Mouse (Mus musculus): ENCODE measurements around the gene Tbcc.
"Not testable (repeated sequence)": the region's sequence is repeated elsewhere in the genome, so short reads cannot be mapped to it uniquely, and the experiment has no call there.

Gene Tbcc

GRCm38 (mm10) chr17:46890116-46890815 lies at the start of gene Tbcc:
Gene Tbcc, plus strand, starts transcription at chr17:46890684.
- DNase-seq (ENCODE audit: low spot score) = peak; percentile 99

DNA sequence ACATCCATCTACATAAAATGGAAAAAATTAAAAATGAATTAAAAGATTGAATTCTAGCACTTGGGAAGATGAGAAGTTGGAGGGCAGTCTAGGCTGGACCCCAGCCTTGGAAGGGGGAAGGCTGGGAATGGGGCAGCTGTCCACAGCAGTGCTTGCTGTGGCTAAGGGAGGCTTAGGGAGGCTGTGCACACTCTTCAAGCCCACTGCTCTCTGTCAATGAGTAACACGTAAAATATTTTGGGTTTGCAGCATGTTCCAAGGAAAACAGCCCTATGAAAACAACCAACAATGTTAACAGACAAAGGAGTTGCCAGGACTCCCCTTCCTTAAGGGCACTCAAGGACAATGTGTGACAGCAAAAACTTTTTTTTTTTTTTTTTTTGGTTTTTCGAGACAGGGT lies 47.5 kb upstream of the Tbcc start:
- DNase-seq (ENCODE audit: low spot score) = no peak

GRCm38 (mm10) chr17:46843716-46844115 lies 46.8 kb upstream of the Tbcc start:
- no peak for DNase-seq (ENCODE audit: low spot score)

- peak; percentile 63 for DNase-seq (ENCODE audit: low spot score)
Measured at GRCm38 (mm10) chr17:46844811-46845210, 45.7 kb upstream of the Tbcc start.

DNA sequence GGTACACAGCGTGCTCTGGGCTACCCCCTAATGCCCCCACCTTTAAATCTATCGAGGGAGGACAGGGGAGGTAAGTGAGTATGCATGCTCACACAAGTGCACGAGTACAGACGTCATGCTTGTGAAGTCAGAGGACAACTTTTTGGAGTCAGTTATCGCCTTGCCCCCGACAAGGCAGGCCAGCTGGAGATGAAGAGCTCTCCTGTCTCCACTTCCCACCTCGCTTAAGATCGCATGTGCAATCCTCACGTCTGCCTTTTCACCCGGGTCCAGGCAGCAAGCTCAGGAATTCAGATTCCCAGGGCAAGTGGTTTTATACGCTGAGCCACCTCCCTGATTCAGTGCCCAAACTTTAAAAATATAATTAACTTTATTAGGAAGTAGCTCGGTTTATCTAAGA lies 45.2 kb upstream of the Tbcc start:
- no peak for DNase-seq (ENCODE audit: low spot score)

- not testable (repeated sequence) for DNase-seq (ENCODE audit: low spot score)
Measured at GRCm38 (mm10) chr17:46846573-46846972, 43.9 kb upstream of the Tbcc start.

DNA sequence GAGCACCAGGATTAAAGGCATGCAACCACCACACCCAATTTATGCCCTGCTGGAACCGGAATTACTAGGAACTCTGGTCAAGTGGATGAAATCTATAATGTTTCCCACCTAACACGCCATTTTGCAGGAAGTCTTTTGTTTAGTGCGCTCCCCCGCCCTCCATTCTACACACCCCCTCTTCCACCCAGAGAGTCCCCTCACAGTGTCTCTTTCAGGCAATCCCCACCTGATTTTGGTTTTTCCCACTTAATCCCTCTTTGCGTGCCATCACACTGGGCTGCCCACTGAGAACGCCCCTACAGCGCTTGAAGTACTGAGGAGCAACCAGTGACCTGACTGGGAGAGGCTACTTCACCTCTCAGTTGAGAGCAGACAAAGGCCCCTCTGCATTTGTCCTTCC lies 43.3 kb upstream of the Tbcc start:
- DNase-seq (ENCODE audit: low spot score) = no peak

- DNase-seq (ENCODE audit: low spot score) = peak; percentile 24
Measured at GRCm38 (mm10) chr17:46852725-46853124, 37.8 kb upstream of the Tbcc start.

DNA sequence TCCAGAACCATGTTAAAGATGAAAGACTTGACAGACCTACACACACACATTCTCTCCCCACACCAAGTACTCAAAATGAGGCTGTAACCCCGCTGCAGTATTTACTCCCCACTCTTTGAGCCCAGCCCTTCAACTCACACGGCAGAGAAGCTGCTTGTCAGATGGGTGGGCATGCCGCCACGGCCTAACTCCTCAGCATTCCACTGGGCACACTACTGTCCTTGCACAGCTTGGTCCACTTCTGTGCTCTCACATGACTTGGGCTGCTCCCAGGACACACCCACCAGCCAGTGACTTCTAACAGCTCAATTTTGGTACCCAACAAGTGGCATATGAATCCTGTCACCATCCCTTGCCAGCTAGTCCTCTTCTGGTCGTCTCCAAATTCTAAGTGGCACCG lies 37.2 kb upstream of the Tbcc start:
- peak; percentile 25 for DNase-seq (ENCODE audit: low spot score)

GRCm38 (mm10) chr17:46854096-46854495 lies 36.4 kb upstream of the Tbcc start:
- DNase-seq (ENCODE audit: low spot score) = no peak

DNA sequence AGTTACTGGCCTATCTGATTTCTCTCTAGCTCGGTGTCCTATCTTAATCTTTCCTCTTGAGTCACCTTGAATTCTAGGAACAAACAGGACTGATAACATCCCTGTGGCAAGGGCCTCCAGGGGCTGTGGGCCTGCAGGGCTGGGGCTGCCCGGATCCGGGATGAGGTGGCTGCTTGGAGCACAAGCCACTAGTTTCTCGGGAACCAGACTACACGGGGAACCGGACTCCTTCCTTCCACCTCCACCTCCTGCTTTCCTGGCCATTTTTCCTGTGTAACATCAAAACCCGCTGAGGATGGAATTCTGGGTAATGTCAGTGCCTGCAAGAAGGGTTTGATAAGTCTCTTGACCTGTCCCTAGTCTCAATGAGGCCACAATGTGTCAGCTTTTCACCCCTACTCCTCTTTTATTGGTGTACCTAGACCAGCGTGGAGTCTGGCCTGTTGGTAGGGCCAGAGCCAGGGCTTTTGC lies 35.8 kb upstream of the Tbcc start:
- DNase-seq (ENCODE audit: low spot score) = peak; percentile 20

DNA sequence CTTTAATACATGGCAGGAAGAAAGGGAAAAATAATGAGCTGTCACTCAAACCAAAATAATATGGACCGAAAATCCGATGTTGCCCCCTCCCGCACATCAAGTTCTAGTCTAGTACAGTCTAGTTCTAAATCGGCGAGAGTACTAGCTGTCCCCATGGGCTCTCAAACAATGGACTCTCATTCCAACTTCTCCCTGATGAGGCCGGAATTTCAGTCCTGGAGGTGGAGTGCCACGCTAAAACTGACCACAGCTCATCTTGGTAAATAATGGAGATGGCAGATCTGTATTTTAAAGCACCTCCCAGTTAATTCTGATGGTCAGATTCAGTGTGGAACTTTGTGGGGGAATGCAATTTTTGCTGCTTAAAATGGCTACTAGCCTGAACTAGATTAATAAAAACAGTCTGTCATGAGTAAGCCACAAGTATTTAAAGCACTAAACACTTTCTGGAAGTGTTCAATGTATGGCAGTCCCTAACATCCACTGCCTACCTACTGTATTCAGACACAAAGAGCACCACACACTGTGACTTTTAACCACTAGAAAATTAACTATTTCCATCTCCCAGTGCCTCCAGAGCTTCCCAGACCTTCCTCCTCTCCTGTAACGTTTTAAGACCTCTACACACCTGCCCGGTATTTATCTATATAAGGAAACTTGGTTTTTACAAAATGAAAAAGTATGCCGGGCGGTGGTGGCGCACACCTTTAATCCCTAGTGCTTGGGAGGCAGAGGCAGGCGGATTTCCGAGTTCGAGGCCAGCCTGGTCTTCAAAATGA lies 35.0 kb upstream of the Tbcc start:
- no peak for DNase-seq (ENCODE audit: low spot score)

GRCm38 (mm10) chr17:46856107-46856388 lies 34.4 kb upstream of the Tbcc start:
- DNase-seq (ENCODE audit: low spot score) = no peak

DNA sequence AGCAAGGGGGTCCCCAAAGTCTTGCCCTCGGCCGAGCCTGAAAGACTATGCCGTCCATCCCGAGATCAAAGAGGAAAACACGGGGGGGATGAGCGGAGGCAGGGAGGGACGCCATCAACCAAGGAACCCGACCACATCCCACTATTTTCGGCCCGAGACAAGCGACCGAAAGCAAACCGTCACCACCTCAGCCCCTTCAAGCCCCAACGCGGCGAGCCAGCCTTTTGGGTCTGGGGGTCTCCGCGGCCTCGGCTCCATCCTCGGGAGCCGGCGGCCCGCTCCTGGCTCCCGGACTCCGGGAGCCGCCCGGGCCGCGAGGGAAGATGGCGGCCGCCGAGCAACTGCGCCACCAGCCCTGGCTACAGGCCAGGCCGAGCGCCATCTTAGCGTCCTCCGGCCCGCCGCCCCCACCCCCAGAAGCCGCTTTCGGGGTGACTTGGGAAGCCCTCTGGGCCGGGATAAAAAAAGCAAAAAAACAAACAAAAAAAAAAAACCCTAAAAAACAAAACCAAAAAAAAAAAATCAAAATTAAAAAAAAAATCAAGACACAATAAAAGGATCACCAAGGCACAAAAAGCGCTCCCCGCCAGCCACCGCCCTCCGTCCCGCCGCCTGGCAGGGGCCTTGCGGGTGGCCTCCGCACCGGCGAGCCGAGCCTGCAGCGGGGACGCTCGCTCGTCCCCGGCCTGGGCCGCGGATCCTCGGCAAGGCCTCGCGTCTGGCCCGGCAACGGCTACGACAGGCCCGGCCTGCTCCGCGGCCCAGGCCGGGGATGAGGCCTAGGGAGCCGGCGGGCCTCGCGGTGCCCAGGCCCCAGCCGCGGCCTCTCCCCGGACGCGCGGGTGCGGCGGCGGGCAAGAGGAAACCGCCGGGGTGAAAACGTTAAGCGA lies 33.8 kb upstream of the Tbcc start:
- peak; percentile 87 for DNase-seq (ENCODE audit: low spot score)

GRCm38 (mm10) chr17:46857361-46857902 lies 33.1 kb upstream of the Tbcc start:
- DNase-seq (ENCODE audit: low spot score) = peak; percentile 87

GRCm38 (mm10) chr17:46857903-46858748 lies 32.4 kb upstream of the Tbcc start, which contains the start of gene Bicral:
Gene Bicral, minus strand, starts transcription at chr17:46858482.
- DNase-seq (ENCODE audit: low spot score) = peak; percentile 82

DNA sequence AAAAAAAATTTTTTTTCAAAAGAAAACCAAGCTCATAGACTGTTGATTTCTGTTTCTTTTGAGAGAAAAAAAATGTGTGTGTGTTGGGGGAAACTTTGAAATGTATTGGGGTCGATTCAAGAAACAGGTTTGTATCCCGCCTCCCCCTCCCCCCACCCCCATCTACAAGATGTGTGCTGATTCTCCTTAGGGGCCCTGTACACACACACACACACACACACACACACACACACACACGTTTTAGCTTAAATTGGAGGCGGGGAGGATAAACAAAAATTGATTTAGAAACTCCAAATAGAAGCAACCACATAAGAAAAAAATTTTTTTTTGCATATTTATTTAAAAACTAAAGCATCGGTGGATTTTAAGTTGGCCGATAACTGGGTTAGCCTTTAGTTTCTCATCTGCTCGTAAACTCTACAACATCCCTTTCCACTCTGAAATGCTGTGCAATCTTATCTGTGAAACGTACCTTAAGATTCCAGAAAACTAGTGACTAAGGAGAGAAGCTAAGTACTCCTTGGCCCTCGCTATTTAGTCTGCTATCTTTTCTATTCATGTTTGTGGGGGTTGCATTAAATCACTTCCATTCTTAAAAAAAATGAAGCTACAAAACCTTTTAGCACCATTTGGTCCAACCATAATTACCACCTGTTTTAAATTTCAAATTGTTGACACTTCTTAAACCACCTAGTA lies 31.6 kb upstream of the Tbcc start:
- DNase-seq (ENCODE audit: low spot score) = peak; percentile 33

- no peak for DNase-seq (ENCODE audit: low spot score)
Measured at GRCm38 (mm10) chr17:46860120-46860519, 30.4 kb upstream of the Tbcc start.

GRCm38 (mm10) chr17:46864566-46865195 lies 25.8 kb upstream of the Tbcc start:
- DNase-seq (ENCODE audit: low spot score) = no peak

- DNase-seq (ENCODE audit: low spot score) = peak; percentile 75
Measured at GRCm38 (mm10) chr17:46866836-46867235, 23.6 kb upstream of the Tbcc start.

All from MN1 (cell line).